Mouse (Mus musculus) macrophage (primary cell): Measurements from ENCODE around the gene Susd6. TPM values are rescaled to one million over a fixed set of nuclear protein-coding genes. Genes with fewer than 3 reads are reported as not detected.

ENCODE experiments used
- H3K27ac ChIP-seq: fragments of 350-480 bp; formaldehyde crosslinking; 2 replicates; pipeline ENCODE4 v1.9.0; 2021
- H3K36me3 ChIP-seq: fragments of 350-480 bp; formaldehyde crosslinking; 2 replicates; pipeline ENCODE4 v1.9.0; 2021; ENCODE audit errors: inconsistent target
- H3K4me3 ChIP-seq: fragments of 350-480 bp; formaldehyde crosslinking; 2 replicates; pipeline ENCODE4 v1.9.0; 2021; ENCODE audit errors: inconsistent target
- H3K79me2 ChIP-seq: fragments of 350-480 bp; formaldehyde crosslinking; 2 replicates; pipeline ENCODE4 v1.9.0; 2021; ENCODE audit errors: inconsistent target
- WGBS: methylation state at CpG from one replicate; pipeline ENCODE4 v1.1.7; 2026; ENCODE audit warnings: inconsistent platforms; ENCODE audit not compliant: missing documents; 5-methylcytosine and 5-hydroxymethylcytosine counted together
- polyA plus RNA-seq: library from polyadenylated mRNA; stranded (reverse); fragments of 250-400 nt; gene quantifications from 3 replicates; pipeline ENCODE4 v1.2.4, GENCODE M21; 2018; ENCODE audit warnings: inconsistent platforms

Gene Susd6
- polyA plus RNA-seq, 1 experiment from 2014 or later, result 67.3 TPM

DNA sequence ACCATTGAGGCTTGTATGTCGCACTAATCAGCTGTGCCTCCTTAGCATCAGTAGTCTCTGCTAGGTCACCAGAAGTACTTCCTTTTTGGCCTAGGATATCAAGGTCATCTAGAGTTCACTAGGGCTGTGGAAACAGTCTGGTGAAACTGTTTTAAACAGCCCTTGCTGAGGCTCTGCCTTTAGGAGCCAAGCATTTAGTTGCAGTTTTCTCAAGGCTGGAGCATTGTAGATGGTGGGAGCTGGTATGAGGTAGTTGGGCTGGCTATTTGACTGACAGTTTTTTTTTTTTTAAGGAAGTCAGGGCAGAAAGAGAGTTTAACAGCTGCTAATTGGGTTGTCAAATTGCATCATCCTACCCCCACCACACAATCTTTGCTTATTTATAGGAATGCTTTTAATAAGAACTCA, 56.6 kb downstream of the Susd6 start:
- H3K27ac ChIP-seq, result peak overlapping the region; percentile 79
- WGBS, result 45% methylated on average over 1 of the region's 1 CpGs
- no peaks in the 10 kb centered on the region; the same call in 1 of the 2 replicates for H3K36me3 ChIP-seq
- H3K4me3 ChIP-seq, result no peak overlapping the region
- peaks cover 99% of the 10 kb centered on the region for H3K79me2 ChIP-seq

- H3K36me3 ChIP-seq, result no peaks in the 10 kb centered on the region
- peak overlapping the region; percentile 98 for H3K27ac ChIP-seq
- peak overlapping the region; percentile 12; the same call in 1 of the 2 replicates for H3K4me3 ChIP-seq
- WGBS, result 11% methylated on average over 1 of the region's 1 CpGs
- peaks cover 85% of the 10 kb centered on the region for H3K79me2 ChIP-seq
Measured at GRCm38 (mm10) chr12:80852001-80852400, 61.7 kb downstream of the Susd6 start.

DNA sequence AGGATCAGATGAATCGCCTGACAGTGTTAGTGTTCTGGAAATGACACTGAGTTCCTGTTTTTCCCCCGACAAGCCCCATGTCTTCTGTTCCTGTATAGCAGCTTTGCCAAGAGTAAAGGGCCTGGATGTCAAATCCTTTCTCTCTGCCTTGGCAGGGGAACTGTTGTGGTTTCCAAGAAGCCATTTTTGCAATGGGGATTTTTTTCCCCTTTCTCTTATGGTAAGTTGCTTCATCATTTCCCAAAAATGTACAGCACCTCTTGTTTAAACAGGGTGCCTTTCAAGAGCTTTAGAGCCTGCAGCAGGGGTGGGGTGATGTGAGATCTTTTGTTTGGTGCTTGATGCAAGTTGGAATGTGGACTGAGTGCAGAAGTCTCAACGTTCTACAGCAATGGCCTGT, 63.4 kb downstream of the Susd6 start:
- H3K27ac ChIP-seq, result peak overlapping the region; percentile 98
- 0% methylated on average over 3 of the region's 3 CpGs for WGBS
- peaks cover 85% of the 10 kb centered on the region for H3K79me2 ChIP-seq
- H3K36me3 ChIP-seq, result no peaks in the 10 kb centered on the region; the same call in 1 of the 2 replicates
- H3K4me3 ChIP-seq, result no peak overlapping the region

- Histone ChIP-seq H3K27ac (peak overlapping the region; percentile 98), H3K4me3 (no peak overlapping the region), H3K79me2 (peaks cover 85% of the 10 kb centered on the region), H3K36me3 (no peaks in the 10 kb centered on the region; the same call in 1 of the 2 replicates)
- WGBS, result 88% methylated on average over 4 of the region's 4 CpGs
Measured at GRCm38 (mm10) chr12:80854671-80855070, 64.4 kb downstream of the Susd6 start.

DNA sequence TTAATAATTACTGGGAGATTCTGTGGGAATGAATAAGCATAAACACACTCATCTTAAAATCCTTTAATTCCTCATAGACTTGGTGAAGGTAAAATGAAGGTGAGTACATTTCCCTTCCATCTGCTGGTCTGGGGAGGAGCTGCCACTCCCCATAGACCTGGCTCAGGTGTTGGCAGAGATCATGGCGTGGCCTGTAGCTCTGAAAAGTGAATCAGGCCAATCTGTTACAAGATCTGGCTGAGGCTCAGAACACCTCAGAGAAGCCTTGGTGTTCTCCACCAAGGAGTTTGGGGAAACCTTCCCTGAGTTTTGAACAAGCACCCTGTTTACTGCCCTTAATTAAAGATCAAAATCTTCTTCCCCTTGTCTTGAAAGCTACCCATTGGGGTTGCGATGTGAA, 64.8 kb downstream of the Susd6 start:
- Histone ChIP-seq H3K4me3 (no peak overlapping the region), H3K27ac (peak overlapping the region; percentile 98), H3K36me3 (no peaks in the 10 kb centered on the region; the same call in 1 of the 2 replicates), H3K79me2 (peaks cover 85% of the 10 kb centered on the region)
- 68% methylated on average over 2 of the region's 2 CpGs for WGBS

GRCm38 (mm10) chr12:80855581-80855980, 65.3 kb downstream of the Susd6 start:
- peaks cover 85% of the 10 kb centered on the region for H3K79me2 ChIP-seq
- WGBS, result 94% methylated on average over 1 of the region's 1 CpGs
- no peak overlapping the region for H3K4me3 ChIP-seq
- no peaks in the 10 kb centered on the region; the same call in 1 of the 2 replicates for H3K36me3 ChIP-seq
- H3K27ac ChIP-seq, result peak overlapping the region; percentile 98

- peaks cover 93% of the 10 kb centered on the region for H3K79me2 ChIP-seq
- no peaks in the 10 kb centered on the region; the same call in 1 of the 2 replicates for H3K36me3 ChIP-seq
- H3K4me3 ChIP-seq, result no peak overlapping the region
- 100% methylated on average over 2 of the region's 3 CpGs for whole genome bisulfite sequencing
- H3K27ac ChIP-seq, result no peak overlapping the region
Measured at GRCm38 (mm10) chr12:80857636-80858293, 67.5 kb downstream of the Susd6 start.

DNA sequence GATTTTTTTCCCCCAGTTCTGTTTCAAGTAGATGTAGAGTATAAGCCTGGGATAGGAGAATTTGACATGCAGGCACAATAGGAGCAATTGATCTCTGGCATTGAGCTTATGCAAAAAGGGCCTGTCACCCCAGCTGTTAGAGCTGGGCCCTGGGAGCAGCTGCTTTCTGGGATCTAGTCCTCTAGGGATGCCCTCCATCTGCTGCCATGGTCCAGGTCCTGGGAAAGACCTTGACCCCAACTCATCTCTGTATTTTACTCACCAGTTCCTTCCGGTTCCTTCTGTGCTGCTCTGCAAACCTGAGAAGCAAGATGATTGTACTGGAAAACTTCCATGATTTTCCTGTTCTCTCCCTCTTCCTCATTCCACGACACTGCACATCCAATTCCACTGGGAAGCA, 68.0 kb downstream of the Susd6 start:
- WGBS, result 91% methylated on average over 2 of the region's 2 CpGs
- no peaks in the 10 kb centered on the region; the same call in 1 of the 2 replicates for H3K36me3 ChIP-seq

GRCm38 (mm10) chr12:80861916-80862315, 71.6 kb downstream of the Susd6 start:
- no peak overlapping the region for H3K4me3 ChIP-seq
- peaks cover 100% of the 10 kb centered on the region for H3K79me2 ChIP-seq
- no peaks in the 10 kb centered on the region; the same call in 1 of the 2 replicates for H3K36me3 ChIP-seq
- H3K27ac ChIP-seq, result no peak overlapping the region
- 71% methylated on average over 1 of the region's 1 CpGs for WGBS

More for the DNA sequence above, 68.0 kb downstream of the Susd6 start:
- H3K4me3 ChIP-seq, result no peak overlapping the region
- no peak overlapping the region for H3K27ac ChIP-seq
- peaks cover 93% of the 10 kb centered on the region for H3K79me2 ChIP-seq

GRCm38 (mm10) chr12:80863370-80863769, 73.1 kb downstream of the Susd6 start:
- no peak overlapping the region for H3K4me3 ChIP-seq
- peaks cover 5% of the 10 kb centered on the region for H3K36me3 ChIP-seq
- H3K27ac ChIP-seq, result no peak overlapping the region

GRCm38 (mm10) chr12:80865175-80865574, 74.9 kb downstream of the Susd6 start:
- 94% methylated on average over 4 of the region's 4 CpGs for WGBS
- Histone ChIP-seq H3K27ac (no peak overlapping the region), H3K79me2 (peaks cover 100% of the 10 kb centered on the region), H3K4me3 (no peak overlapping the region), H3K36me3 (peaks cover 23% of the 10 kb centered on the region)

More at GRCm38 (mm10) chr12:80863370-80863769, 73.1 kb downstream of the Susd6 start:
- WGBS, result 100% methylated on average over 2 of the region's 2 CpGs
- peaks cover 100% of the 10 kb centered on the region for H3K79me2 ChIP-seq

- no peak overlapping the region for H3K4me3 ChIP-seq
- H3K27ac ChIP-seq, result no peak overlapping the region
- WGBS, result 100% methylated on average over 2 of the region's 2 CpGs
- peaks cover 100% of the 10 kb centered on the region for H3K79me2 ChIP-seq
- H3K36me3 ChIP-seq, result peaks cover 32% of the 10 kb centered on the region
Measured at GRCm38 (mm10) chr12:80866023-80866422, 75.7 kb downstream of the Susd6 start.

DNA sequence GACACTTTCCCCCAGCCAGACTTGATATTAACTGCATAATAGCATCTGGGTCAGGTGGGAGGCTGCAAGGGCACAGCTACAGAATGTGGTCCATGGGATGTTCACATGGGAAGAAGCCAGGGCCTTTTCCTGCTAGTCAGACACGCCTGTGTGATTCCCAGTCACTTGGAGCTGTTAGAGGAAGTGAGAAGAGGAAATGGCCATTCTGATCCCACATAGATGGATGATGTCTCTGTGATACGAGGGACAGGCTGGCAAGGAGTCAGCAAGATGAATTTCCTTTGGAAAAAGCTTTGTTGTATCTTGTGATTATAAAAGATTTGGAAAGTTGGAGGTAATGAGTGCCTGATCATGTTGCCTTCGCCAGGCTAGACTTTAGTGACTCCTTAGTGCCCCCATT, 76.8 kb downstream of the Susd6 start:
- 54% methylated on average over 2 of the region's 3 CpGs for WGBS
- Histone ChIP-seq H3K79me2 (peaks cover 98% of the 10 kb centered on the region), H3K27ac (no peak overlapping the region), H3K4me3 (no peak overlapping the region), H3K36me3 (peaks cover 38% of the 10 kb centered on the region)

DNA sequence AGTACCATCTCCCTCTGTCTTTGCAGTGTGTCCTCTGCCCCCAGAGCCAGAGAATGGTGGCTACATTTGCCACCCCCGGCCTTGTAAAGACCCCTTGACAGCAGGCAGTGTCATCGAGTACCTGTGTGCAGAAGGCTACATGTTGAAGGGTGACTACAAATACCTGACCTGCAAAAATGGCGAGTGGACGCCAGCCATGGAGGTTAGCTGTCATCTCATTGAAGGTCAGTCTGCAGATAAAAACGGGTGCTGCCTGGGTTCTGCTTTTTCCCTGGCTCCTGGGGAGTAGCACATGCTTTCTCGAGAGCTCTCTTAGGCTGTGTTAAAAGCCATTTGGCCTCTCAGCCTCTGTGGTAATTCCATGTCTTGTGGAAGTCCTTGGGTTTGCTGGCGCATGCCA, 78.1 kb downstream of the Susd6 start:
- 96% methylated on average over 7 of the region's 7 CpGs for WGBS
- Histone ChIP-seq H3K36me3 (peaks cover 48% of the 10 kb centered on the region), H3K27ac (no peak overlapping the region), H3K79me2 (peaks cover 98% of the 10 kb centered on the region), H3K4me3 (no peak overlapping the region)

- 87% methylated on average over 6 of the region's 7 CpGs for WGBS
- Histone ChIP-seq H3K79me2 (peaks cover 43% of the 10 kb centered on the region; the same call in 1 of the 2 replicates), H3K27ac (no peak overlapping the region), H3K4me3 (no peak overlapping the region), H3K36me3 (peaks cover 66% of the 10 kb centered on the region)
Measured at GRCm38 (mm10) chr12:80877215-80878092, 87.1 kb downstream of the Susd6 start.
